Mouse (Mus musculus) MEL (cell line): Measurements from ENCODE around the gene Rhox2f.
"Not testable (repeated sequence)": the region's sequence is repeated elsewhere in the genome, so short reads cannot be mapped to it uniquely, and the experiment has no call there.

Experiments used
- CTCF ChIP-seq, 3 experiments: IDR thresholded peaks in 2 of 3; conservative IDR thresholded peaks in 1 of 3; 2 replicates each; pipeline ENCODE4 v1.5.1; 2011 to 2012; ENCODE audit warnings: low read length in 3 of 3, low read depth in 2 of 3, mild to moderate bottlenecking in 2 of 3, improper control_type of control experiment in 1 of 3, inconsistent platforms in 1 of 3, mixed read lengths in 1 of 3, moderate library complexity in 1 of 3; ENCODE audit not compliant: control insufficient read depth in 1 of 3, insufficient read depth in 1 of 3, poor library complexity in 1 of 3, severe bottlenecking in 1 of 3
- HCFC1 ChIP-seq: IDR thresholded peaks from 2 replicates; pipeline ENCODE4 v1.6.1; 2012; ENCODE audit warnings: low read depth, mild to moderate bottlenecking, inconsistent platforms, low read length, improper control_type of control experiment, moderate library complexity
- MAZ ChIP-seq: IDR thresholded peaks from 2 replicates; pipeline ENCODE4 v1.6.1; 2012; ENCODE audit warnings: low read depth, mild to moderate bottlenecking, inconsistent platforms, low read length, improper control_type of control experiment
- MYB ChIP-seq: IDR thresholded peaks from 2 replicates; pipeline ENCODE4 v1.6.1; 2011; ENCODE audit warnings: mild to moderate bottlenecking, low read depth, low read length, improper control_type of control experiment
- POLR2A ChIP-seq, 2 experiments: IDR thresholded peaks; 2 replicates each; pipeline ENCODE4 v1.6.1; 2011 to 2012; ENCODE audit warnings: low read length in 2 of 2, mild to moderate bottlenecking in 2 of 2, control low read depth in 1 of 2, improper control_type of control experiment in 1 of 2, low read depth in 1 of 2, moderate library complexity in 1 of 2; ENCODE audit not compliant: control insufficient read depth in 1 of 2, insufficient read depth in 1 of 2, poor library complexity in 1 of 2
- POLR2AphosphoS2 ChIP-seq: IDR thresholded peaks from 2 replicates; pipeline ENCODE4 v1.6.1; 2011; ENCODE audit warnings: low read length, improper control_type of control experiment
- USF2 ChIP-seq, 2 experiments: IDR thresholded peaks; 2 replicates each; pipeline ENCODE4 v1.6.1; 2011 to 2012; ENCODE audit warnings: improper control_type of control experiment in 2 of 2, low read length in 2 of 2, borderline replicate concordance in 1 of 2, inconsistent platforms in 1 of 2, low read depth in 1 of 2, mild to moderate bottlenecking in 1 of 2; ENCODE audit not compliant: insufficient read depth in 1 of 2

GRCm38 (mm10) chrX:37580692-37581091 is 9.5 kb downstream of the Rhox2f start, which contains the start of gene Rhox3f:
- not testable (repeated sequence) for TF ChIP-seq HCFC1; USF2 (IDR thresholded peaks at IDR 0.05; ENCODE audit: borderline replicate concordance in 1 of 2, insufficient read depth in 1 of 2, low read depth in 1 of 2, low read length in 2 of 2); CTCF (IDR thresholded peaks at IDR 0.05 in 2 of 3, conservative IDR thresholded peaks at IDR 0.05 in 1 of 3; ENCODE audit: control insufficient read depth in 1 of 3, insufficient read depth in 1 of 3, low read depth in 2 of 3, low read length in 3 of 3, poor library complexity in 1 of 3, severe bottlenecking in 1 of 3); MYB; MAZ; POLR2A (IDR thresholded peaks at IDR 0.05; ENCODE audit: control insufficient read depth in 1 of 2, insufficient read depth in 1 of 2, low read depth in 1 of 2, low read length in 2 of 2, poor library complexity in 1 of 2); POLR2AphosphoS2
